Mouse (Mus musculus) myocyte (in vitro differentiated cells): Measurements from ENCODE around the gene Crygc.

Experiments
- E2F4 ChIP-seq: IDR thresholded peaks from one replicate; pipeline ENCODE4 v1.6.1; 2011; ENCODE audit warnings: mild to moderate bottlenecking, control low read depth, moderate library complexity; ENCODE audit not compliant: insufficient read depth
- MAX ChIP-seq: IDR thresholded peaks from one replicate; pipeline ENCODE4 v1.6.1; 2011; ENCODE audit warnings: low read depth, mild to moderate bottlenecking, control low read depth
- MYOD1 ChIP-seq, 3 experiments: IDR thresholded peaks; one replicate each; pipeline ENCODE4 v1.6.1; 2011; ENCODE audit warnings: control low read depth in 2 of 3, low read depth in 2 of 3, mild to moderate bottlenecking in 2 of 3, moderate library complexity in 1 of 3; ENCODE audit not compliant: insufficient read length in 2 of 3, control insufficient read depth in 1 of 3
- MYOG ChIP-seq, 3 experiments: IDR thresholded peaks; one replicate each; pipeline ENCODE4 v1.6.1; 2011; ENCODE audit warnings: control low read depth in 2 of 3, low read depth in 2 of 3, mild to moderate bottlenecking in 2 of 3; ENCODE audit not compliant: insufficient read length in 2 of 3, control insufficient read depth in 1 of 3, insufficient read depth in 1 of 3
- POLR2A ChIP-seq: IDR thresholded peaks from one replicate; pipeline ENCODE4 v1.6.1; 2011; ENCODE audit warnings: low read depth, mild to moderate bottlenecking, control low read depth, moderate library complexity; ENCODE audit not compliant: insufficient read length
- POLR2AphosphoS2 ChIP-seq: IDR thresholded peaks from one replicate; pipeline ENCODE4 v1.6.1; 2011; ENCODE audit warnings: low read depth, control low read depth; ENCODE audit not compliant: insufficient read length
- TCF12 ChIP-seq: IDR thresholded peaks from one replicate; pipeline ENCODE4 v1.6.1; 2011; ENCODE audit warnings: mild to moderate bottlenecking, control low read depth; ENCODE audit not compliant: poor library complexity, insufficient read depth, severe bottlenecking
- TCF3 ChIP-seq: IDR thresholded peaks from one replicate; pipeline ENCODE4 v1.6.1; 2011; ENCODE audit warnings: low read depth, control low read depth; ENCODE audit not compliant: insufficient read length
- USF1 ChIP-seq: IDR thresholded peaks from one replicate; pipeline ENCODE4 v1.6.1; 2011; ENCODE audit warnings: low read depth, mild to moderate bottlenecking, control low read depth, moderate library complexity

DNA sequence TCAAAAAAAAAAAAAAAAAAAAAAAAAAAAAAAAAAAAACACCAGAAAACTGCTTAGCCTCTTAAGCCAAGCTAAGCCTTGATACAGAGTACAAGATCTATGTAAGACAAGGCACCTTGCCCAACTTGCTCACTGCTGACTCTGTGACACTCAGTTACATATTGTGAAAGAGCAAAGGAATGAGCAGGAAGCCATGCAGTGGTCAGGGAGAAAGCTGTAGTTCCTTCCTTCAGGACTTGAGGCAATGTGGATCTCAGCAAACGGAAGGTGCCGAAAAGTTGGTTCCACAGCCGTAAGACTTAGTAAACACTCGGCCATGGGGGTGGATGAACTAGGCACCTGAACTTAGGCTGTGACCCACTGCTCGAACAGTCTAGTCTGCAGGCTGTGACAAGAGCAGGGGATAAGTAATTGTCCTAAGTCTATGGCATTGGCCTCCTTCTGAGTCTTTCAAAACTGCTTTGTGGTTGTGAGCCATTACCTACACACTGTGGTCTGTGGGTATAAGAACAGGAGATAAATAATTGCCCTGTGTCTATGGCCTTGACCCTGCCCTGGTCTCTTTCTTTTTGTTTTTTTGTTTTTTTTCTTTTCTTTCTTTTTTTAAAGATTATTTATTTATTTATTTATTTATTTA lies 40.2 kb upstream of the Crygc start:
- TF ChIP-seq POLR2A (no peak), USF1 (no peak), POLR2AphosphoS2 (no peak), E2F4 (no peak), MAX (no peak), TCF12 (no peak), TCF3 (no peak), MYOD1 (IDR thresholded peaks at IDR 0.05; ENCODE audit: control insufficient read depth in 1 of 3, insufficient read length in 2 of 3, low read depth in 2 of 3) (no peak), MYOG (IDR thresholded peaks at IDR 0.05; ENCODE audit: control insufficient read depth in 1 of 3, insufficient read depth in 1 of 3, insufficient read length in 2 of 3, low read depth in 2 of 3) (no peak)
